Mouse (Mus musculus) myocyte (in vitro differentiated cells): ENCODE measurements around the gene Atg10. TPM values are rescaled to one million over a fixed set of nuclear protein-coding genes. Genes with fewer than 3 reads are reported as not detected.
A peak's percentile ranks its signal among the peaks of the same experiment; 100 is the strongest.

Experiments used
- H3K27me3 ChIP-seq: one replicate; pipeline ENCODE4 v1.6.1; 2011; ENCODE audit not compliant: control insufficient read depth, insufficient read depth, insufficient read length
- H3K36me3 ChIP-seq: one replicate; pipeline ENCODE4 v1.6.1; 2011; ENCODE audit not compliant: control insufficient read depth, insufficient read depth
- H3K4me2 ChIP-seq: one replicate; pipeline ENCODE4 v1.6.1; 2011; ENCODE audit warnings: low read depth, control low read depth
- H3K4me3 ChIP-seq: one replicate; pipeline ENCODE4 v1.5.1; 2011; ENCODE audit warnings: mild to moderate bottlenecking, control low read depth, moderate library complexity
- H3K79me2 ChIP-seq: one replicate; pipeline ENCODE4 v1.6.1; 2011; ENCODE audit not compliant: control insufficient read depth, insufficient read depth
- H3ac ChIP-seq: one replicate; pipeline ENCODE4 v1.6.1; 2011; ENCODE audit not compliant: control insufficient read depth, insufficient read length
- CEBPB ChIP-seq: IDR thresholded peaks from 2 replicates; pipeline ENCODE4 v1.6.1; 2011; ENCODE audit warnings: mild to moderate bottlenecking, moderate library complexity; ENCODE audit not compliant: poor library complexity, insufficient read depth, severe bottlenecking
- E2F4 ChIP-seq: IDR thresholded peaks from one replicate; pipeline ENCODE4 v1.6.1; 2011; ENCODE audit warnings: mild to moderate bottlenecking, control low read depth, moderate library complexity; ENCODE audit not compliant: insufficient read depth
- MAX ChIP-seq: IDR thresholded peaks from one replicate; pipeline ENCODE4 v1.6.1; 2011; ENCODE audit warnings: low read depth, mild to moderate bottlenecking, control low read depth
- MYOD1 ChIP-seq, 3 experiments: IDR thresholded peaks; one replicate each; pipeline ENCODE4 v1.6.1; 2011; ENCODE audit warnings: control low read depth in 2 of 3, low read depth in 2 of 3, mild to moderate bottlenecking in 2 of 3, moderate library complexity in 1 of 3; ENCODE audit not compliant: insufficient read length in 2 of 3, control insufficient read depth in 1 of 3
- MYOG ChIP-seq, 3 experiments: IDR thresholded peaks; one replicate each; pipeline ENCODE4 v1.6.1; 2011; ENCODE audit warnings: control low read depth in 2 of 3, low read depth in 2 of 3, mild to moderate bottlenecking in 2 of 3; ENCODE audit not compliant: insufficient read length in 2 of 3, control insufficient read depth in 1 of 3, insufficient read depth in 1 of 3
- POLR2A ChIP-seq: IDR thresholded peaks from one replicate; pipeline ENCODE4 v1.6.1; 2011; ENCODE audit warnings: low read depth, mild to moderate bottlenecking, control low read depth, moderate library complexity; ENCODE audit not compliant: insufficient read length
- POLR2AphosphoS2 ChIP-seq: IDR thresholded peaks from one replicate; pipeline ENCODE4 v1.6.1; 2011; ENCODE audit warnings: low read depth, control low read depth; ENCODE audit not compliant: insufficient read length
- REST ChIP-seq: IDR thresholded peaks from one replicate; pipeline ENCODE4 v1.6.1; 2011; ENCODE audit warnings: mild to moderate bottlenecking, control low read depth, moderate library complexity; ENCODE audit not compliant: insufficient read depth, insufficient read length
- SRF ChIP-seq: IDR thresholded peaks from one replicate; pipeline ENCODE4 v1.6.1; 2011; ENCODE audit warnings: low read depth; ENCODE audit not compliant: control insufficient read depth, insufficient read length
- TCF12 ChIP-seq: IDR thresholded peaks from one replicate; pipeline ENCODE4 v1.6.1; 2011; ENCODE audit warnings: mild to moderate bottlenecking, control low read depth; ENCODE audit not compliant: poor library complexity, insufficient read depth, severe bottlenecking
- TCF3 ChIP-seq: IDR thresholded peaks from one replicate; pipeline ENCODE4 v1.6.1; 2011; ENCODE audit warnings: low read depth, control low read depth; ENCODE audit not compliant: insufficient read length
- USF1 ChIP-seq: IDR thresholded peaks from one replicate; pipeline ENCODE4 v1.6.1; 2011; ENCODE audit warnings: low read depth, mild to moderate bottlenecking, control low read depth, moderate library complexity
- polyA plus RNA-seq: library from polyadenylated mRNA; unstranded; fragments of >200 nt; fragmentation: generic; extraction: Trizol; gene quantifications from one replicate; pipeline ENCODE4 v1.2.1, GENCODE M21; 2012; ENCODE audit warnings: missing spikeins

Gene Atg10
- polyA plus RNA-seq, 1 experiment = 5.9 TPM

DNA sequence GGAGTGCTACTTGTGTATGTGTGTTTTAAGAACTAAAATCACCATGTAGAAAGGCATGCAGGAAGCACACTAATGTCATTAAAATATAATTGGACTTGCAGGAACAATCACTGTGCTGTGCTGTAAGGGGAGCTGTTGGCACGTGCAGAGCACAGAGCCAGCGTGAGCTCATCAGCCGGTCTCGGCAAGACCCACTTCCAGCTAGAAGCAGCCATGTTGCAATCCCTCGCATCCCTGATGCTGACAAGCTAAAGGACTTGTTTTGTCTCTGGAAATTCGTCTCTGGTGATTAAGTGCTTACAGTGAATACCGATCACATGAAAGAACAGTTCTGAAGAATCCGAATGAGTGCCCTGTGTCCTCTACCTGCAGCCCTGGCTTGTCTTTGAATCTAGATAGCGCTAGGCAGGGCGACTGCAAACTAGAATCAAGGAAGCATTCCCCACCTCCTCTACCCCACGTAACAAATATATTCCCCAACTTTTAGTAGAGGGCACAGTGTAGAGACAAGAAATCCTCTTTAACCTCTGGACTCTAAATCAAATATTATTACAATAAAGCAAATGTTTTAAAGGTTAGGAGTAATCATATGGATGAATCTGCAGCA is 184.5 kb downstream of the Atg10 start:
- no peak overlapping the region for H3ac ChIP-seq
- no peak overlapping the region for H3K4me3 ChIP-seq
- no peaks in the 10 kb centered on the region for H3K36me3 ChIP-seq
- no peaks in the 10 kb centered on the region for H3K79me2 ChIP-seq
- no peaks in the 10 kb centered on the region for H3K27me3 ChIP-seq
- H3K4me2 ChIP-seq = no peak overlapping the region
- TF ChIP-seq REST = no peak
- TF ChIP-seq SRF = no peak
- TF ChIP-seq MYOD1 (IDR thresholded peaks at IDR 0.05; ENCODE audit: control insufficient read depth in 1 of 3, insufficient read length in 2 of 3, low read depth in 2 of 3) = no peak
- TF ChIP-seq POLR2AphosphoS2 = no peak
- no peak for TF ChIP-seq POLR2A
- TF ChIP-seq MYOG (IDR thresholded peaks at IDR 0.05; ENCODE audit: control insufficient read depth in 1 of 3, insufficient read depth in 1 of 3, insufficient read length in 2 of 3, low read depth in 2 of 3) = no peak
- TF ChIP-seq TCF12 = no peak
- no peak for TF ChIP-seq E2F4

- Histone ChIP-seq H3K4me2 (peak overlapping the region; percentile 33), H3K79me2 (no peaks in the 10 kb centered on the region), H3K36me3 (no peaks in the 10 kb centered on the region), H3K4me3 (no peak overlapping the region), H3K27me3 (no peaks in the 10 kb centered on the region), H3ac (no peak overlapping the region)
- TF ChIP-seq CEBPB (no peak), REST (no peak), MYOG (IDR thresholded peaks at IDR 0.05; ENCODE audit: control insufficient read depth in 1 of 3, insufficient read depth in 1 of 3, insufficient read length in 2 of 3, low read depth in 2 of 3) (no peak), MYOD1 (IDR thresholded peaks at IDR 0.05; ENCODE audit: control insufficient read depth in 1 of 3, insufficient read length in 2 of 3, low read depth in 2 of 3) (no peak), TCF12 (no peak), USF1 (no peak), POLR2A (no peak), POLR2AphosphoS2 (no peak), E2F4 (no peak), SRF (no peak), TCF3 (no peak), MAX (no peak)
These were observed 185.1 kb downstream of the Atg10 start for GRCm38 (mm10) chr13:91038636-91039035.

GRCm38 (mm10) chr13:91038034-91038433 is 185.7 kb downstream of the Atg10 start:
- H3K4me3 ChIP-seq = no peak overlapping the region

DNA sequence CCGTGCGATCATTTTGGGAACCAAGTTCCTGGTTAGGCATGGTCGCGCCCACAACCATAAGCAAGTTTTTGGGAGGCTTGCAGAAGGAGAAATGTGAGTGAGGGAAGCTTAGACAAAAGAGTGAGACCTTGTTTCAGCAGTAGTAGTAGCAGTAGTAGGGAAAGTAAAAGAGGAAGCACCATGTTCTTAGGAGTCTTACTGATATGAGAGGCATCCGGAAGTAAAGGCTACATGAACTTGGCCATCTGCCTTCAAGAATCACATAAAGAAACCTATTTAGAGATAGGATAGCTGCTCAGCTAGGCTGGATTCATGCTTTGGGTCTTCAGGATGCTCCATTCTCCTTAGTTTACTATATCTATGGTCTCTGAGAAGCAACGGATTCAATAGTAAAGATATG is 186.4 kb downstream of the Atg10 start:
- no peak overlapping the region for H3K4me2 ChIP-seq
- H3K36me3 ChIP-seq = no peaks in the 10 kb centered on the region
- no peak overlapping the region for H3ac ChIP-seq
- no peak overlapping the region for H3K4me3 ChIP-seq
- no peaks in the 10 kb centered on the region for H3K79me2 ChIP-seq
- H3K27me3 ChIP-seq = no peaks in the 10 kb centered on the region
- TF ChIP-seq CEBPB = no peak
- TF ChIP-seq MAX = no peak
- TF ChIP-seq TCF3 = no peak
- TF ChIP-seq SRF = no peak
- no peak for TF ChIP-seq POLR2A
- TF ChIP-seq REST = no peak
- TF ChIP-seq POLR2AphosphoS2 = no peak
- TF ChIP-seq E2F4 = no peak
- TF ChIP-seq MYOD1 (IDR thresholded peaks at IDR 0.05; ENCODE audit: control insufficient read depth in 1 of 3, insufficient read length in 2 of 3, low read depth in 2 of 3) = no peak
- TF ChIP-seq USF1 = no peak
- no peak for TF ChIP-seq TCF12
- TF ChIP-seq MYOG (IDR thresholded peaks at IDR 0.05; ENCODE audit: control insufficient read depth in 1 of 3, insufficient read depth in 1 of 3, insufficient read length in 2 of 3, low read depth in 2 of 3) = no peak

More at GRCm38 (mm10) chr13:91038034-91038433, 185.7 kb downstream of the Atg10 start:
- no peak for TF ChIP-seq POLR2AphosphoS2
- TF ChIP-seq CEBPB = no peak
- no peak for TF ChIP-seq USF1
- no peak for TF ChIP-seq MAX
- TF ChIP-seq REST = no peak
- no peak for TF ChIP-seq MYOG (IDR thresholded peaks at IDR 0.05; ENCODE audit: control insufficient read depth in 1 of 3, insufficient read depth in 1 of 3, insufficient read length in 2 of 3, low read depth in 2 of 3)
- no peak for TF ChIP-seq TCF3
- no peak for TF ChIP-seq POLR2A
- no peak for TF ChIP-seq SRF
- no peak for TF ChIP-seq TCF12
- no peak for TF ChIP-seq E2F4
- TF ChIP-seq MYOD1 (IDR thresholded peaks at IDR 0.05; ENCODE audit: control insufficient read depth in 1 of 3, insufficient read length in 2 of 3, low read depth in 2 of 3) = no peak
- Histone ChIP-seq H3K4me2 (peak overlapping the region; percentile 33), H3ac (no peak overlapping the region), H3K27me3 (no peaks in the 10 kb centered on the region), H3K36me3 (no peaks in the 10 kb centered on the region), H3K79me2 (no peaks in the 10 kb centered on the region)
